Mouse (Mus musculus) CD4-positive, CD25-positive, alpha-beta regulatory T cell (primary cell): Measurements from ENCODE around the gene Scnn1g. TPM values are rescaled to one million over a fixed set of nuclear protein-coding genes. Genes with fewer than 3 reads are reported as not detected.

Experiments used
- polyA plus RNA-seq: library from polyadenylated mRNA; unstranded; fragments of 100-300 nt; shearing (Covaris generic); gene quantifications from one replicate; pipeline ENCODE4 v1.2.1, GENCODE M21; 2017

Gene Scnn1g
- not detected for polyA plus RNA-seq

DNA sequence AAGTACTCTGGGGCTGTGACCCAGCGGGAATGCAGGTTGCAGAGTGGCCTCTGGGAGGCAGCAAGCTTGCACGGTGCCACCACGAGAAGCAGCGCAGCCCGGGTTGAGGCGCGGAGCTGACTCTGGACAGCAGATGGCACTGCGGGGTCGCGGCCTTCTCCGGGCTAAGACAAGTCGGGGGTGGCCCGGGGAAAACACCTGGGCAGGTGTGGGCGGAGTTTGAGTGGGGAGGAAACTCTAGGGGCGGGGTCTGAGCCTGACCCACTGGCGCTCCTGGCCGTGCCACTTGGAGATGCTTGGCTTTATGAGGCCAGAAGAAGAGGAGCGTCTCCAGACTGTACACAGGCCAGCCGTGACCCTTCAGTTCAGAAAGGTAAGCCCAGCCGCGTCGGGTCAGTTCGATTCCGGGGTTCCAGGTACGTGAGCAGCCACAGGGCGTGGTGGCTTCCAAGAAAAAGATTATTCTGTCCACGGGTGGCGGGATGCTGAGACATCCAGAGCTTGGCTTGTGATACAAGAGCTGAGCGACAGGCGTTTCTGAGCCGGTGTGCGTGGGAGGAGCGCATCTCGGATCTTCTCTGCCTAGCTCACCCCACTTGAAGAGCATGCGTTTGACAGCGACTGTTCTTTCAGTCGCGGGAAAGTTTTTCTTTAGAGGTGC, at the start of gene Scnn1g:
Gene Scnn1g, plus strand, starts transcription at position 309 of the 661 bp plus-strand sequence.

GRCm38 (mm10) chr7:121707073-121707667, 27.1 kb upstream of the Scnn1g start, which contains the start of gene Usp31:
Gene Usp31 (minus strand): TSS chr7:121707253.

Other genes starting within 250 kb of the Scnn1g start
- 5.8 TPM for gene Usp31, start 27.2 kb upstream of the Scnn1g start, polyA plus RNA-seq
- gene Scnn1b, start 130.6 kb downstream of the Scnn1g start, polyA plus RNA-seq: not detected
- 15.7 TPM for gene Cog7, start 247.2 kb downstream of the Scnn1g start, polyA plus RNA-seq